Mouse (Mus musculus) left cerebral cortex, postnatal 25 days (tissue): ENCODE results near the gene Gdi2. TPM values are rescaled to one million over a fixed set of nuclear protein-coding genes. Genes with fewer than 3 reads are reported as not detected.

ENCODE experiments used
- DNase-seq, 2 experiments: peaks; one replicate each; pipeline ENCODE4 v3.0.0; 2022; ENCODE audit warnings: low spot score in 2 of 2, mixed read lengths in 1 of 2
- intact Hi-C: fragments of 180-260 bp; cut with DNase I; formaldehyde crosslinking; loops from one replicate; pipeline ENCODE4 v1.15.1; 2025
- total RNA-seq, 2 experiments: library from RNA; stranded (reverse); gene quantifications; 2 replicates each; pipeline ENCODE4 v1.2.3; 2021

Gdi2 gene
- total RNA-seq, 2 experiments from 2014 or later: 276 to 301 TPM

DNA sequence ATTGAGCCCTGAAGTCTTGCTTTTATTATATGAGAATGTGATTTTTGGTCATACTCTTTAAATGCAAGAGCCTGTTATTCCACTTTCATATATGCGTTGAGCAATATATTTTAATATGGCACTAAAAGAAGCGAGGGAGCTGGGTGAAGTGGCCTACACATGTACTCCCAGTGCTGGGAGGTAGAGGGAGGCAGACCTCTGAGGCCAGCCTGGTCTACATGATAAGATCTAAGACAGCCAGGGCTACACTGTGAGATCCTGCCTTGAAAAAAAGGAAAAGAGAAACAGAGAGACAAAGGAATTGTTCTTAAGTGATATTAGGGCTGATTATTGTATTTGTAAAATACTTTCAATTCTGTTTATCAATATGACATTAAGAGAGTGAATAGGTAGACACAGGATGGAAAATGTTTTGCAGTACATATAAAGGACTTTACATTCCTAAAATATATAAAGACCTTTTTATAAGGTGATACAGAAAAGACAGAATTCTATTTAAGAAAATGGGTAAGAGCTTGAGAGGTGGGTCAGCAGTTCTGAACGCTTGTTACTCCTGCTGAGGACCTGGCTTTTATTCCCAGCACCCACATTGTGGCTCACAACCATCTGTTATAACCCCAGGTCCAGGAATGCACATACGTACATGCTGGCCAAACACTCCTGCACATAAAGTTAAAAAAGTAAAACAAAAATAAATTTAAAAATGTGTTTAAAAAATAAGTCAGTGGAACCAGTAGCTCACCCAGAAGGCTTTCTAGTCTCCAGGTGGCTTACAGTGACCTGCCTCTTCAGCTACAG is 6.4 kb downstream of the Gdi2 start:
- intact Hi-C loops: no loop called here
- DNase-seq: no peak

DNA sequence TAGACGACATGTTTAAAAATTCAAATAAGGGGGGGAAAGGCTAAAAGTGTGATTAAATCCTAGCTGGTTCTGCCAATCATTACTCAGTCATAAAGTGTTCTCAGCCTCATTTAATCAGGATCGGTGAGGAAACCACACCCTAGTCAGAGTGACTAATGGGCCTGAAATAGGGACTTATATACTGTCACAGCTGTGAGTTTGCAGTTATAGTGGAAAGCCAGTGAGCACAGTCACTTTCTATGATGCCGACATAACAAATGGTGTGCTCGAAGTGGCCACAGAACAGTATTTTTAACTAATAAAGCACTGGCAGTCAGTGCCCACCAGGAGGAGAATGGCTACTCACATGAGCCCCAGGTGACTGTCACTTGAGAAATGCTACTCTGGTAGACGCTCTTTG is 7.1 kb downstream of the Gdi2 start:
- intact Hi-C loops: no loop called here
- DNase-seq: no peak

DNA sequence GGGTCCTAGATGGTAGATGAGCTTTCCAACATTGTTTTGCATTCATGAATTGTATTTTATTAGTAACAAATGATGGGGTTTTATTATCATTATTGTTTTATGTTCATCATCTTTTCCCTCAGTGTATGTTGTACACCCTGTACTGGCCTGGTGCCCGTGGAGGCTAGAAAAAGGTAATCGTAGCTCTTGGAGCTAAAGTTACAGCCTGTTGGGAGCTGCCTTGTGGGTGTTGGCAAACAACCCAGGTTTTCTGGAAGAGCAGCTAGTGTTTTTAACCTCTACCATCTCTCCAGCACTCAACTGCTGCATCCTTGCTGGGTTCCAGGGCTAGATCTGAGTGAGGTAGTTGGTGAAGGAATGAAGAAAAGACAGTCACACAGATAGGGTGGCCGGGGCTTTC is 9.5 kb downstream of the Gdi2 start:
- intact Hi-C loops: no loop called here
- no peak for DNase-seq

DNA sequence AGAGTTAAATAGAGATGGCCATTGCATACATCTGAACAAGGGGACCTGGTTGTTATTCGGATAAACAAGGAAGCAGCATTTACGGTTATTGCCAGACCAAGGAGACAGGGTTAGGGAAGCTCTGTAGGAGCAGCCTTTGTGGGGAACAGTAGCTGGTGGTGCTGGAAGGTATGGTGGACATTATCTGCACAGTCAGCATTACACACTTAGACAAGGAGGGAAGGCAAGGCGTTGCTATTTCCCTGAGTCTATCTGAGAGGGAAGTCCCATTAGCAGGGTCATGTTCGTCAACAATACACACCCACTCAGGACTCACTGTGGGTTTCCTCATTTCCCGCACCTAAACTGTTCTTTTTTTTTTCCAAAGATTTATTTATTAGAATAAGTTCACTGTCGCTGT is 10.0 kb downstream of the Gdi2 start:
- no peak for DNase-seq
- intact Hi-C loops: no loop called here

DNA sequence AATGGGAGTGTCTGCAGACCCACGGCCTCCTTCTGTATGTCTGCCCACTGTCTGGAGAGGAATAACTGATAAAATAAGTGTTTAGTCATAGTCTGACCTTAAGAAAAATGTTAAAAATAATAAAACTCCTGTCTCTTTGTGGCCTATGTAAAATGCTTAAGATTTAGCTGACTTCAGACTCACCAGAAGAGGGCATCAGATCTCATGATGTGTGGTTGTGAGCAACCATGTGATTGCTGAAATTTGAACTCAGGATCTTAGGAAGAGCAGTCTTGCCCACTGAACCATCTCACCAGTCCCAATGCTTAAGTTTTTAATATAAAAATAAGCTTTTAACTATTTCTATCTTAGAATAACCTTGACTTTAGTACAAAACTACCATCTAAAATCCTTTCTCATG is 25.3 kb downstream of the Gdi2 start:
- DNase-seq: no peak
- intact Hi-C loops: no loop called here

DNA sequence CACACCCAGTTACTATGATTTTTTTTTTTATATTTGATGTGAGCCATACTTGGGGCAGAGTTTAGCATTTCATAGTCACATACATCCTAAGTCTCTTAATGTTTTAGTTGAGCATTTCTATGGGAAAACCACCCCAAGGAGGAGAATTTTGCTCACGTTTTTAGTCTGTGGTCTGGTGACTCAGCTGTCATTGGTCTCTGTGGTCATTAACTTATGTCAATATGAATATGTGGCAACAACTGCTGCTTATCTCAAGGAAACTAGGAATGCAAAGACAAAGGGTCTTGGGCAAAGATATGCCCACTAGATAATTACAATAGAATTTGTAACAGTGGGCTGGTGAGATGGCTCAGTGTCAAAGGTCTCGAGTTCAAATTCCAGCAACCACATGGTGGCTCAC is 26.1 kb downstream of the Gdi2 start:
- intact Hi-C loops: no loop called here
- DNase-seq: no peak

DNA sequence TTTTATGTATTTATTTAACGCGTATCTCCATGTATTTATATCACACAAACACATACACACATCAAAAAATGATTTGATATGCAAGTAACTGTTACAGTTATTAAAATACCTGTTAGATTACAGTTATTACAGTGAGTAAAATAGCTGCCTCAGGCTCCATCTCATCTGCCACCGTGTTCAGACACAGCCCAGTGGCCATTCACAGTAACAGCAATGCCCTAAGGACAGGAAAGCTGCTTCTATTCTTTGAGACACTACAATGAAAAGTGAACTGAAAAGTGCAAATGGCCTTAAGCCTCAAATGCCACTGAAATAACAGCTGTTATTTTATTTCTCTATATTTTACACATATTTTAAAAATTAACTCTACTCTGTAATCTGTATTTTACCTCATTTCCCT is 52.9 kb downstream of the Gdi2 start:
- no peak for DNase-seq
- intact Hi-C loops: no loop called here

DNA sequence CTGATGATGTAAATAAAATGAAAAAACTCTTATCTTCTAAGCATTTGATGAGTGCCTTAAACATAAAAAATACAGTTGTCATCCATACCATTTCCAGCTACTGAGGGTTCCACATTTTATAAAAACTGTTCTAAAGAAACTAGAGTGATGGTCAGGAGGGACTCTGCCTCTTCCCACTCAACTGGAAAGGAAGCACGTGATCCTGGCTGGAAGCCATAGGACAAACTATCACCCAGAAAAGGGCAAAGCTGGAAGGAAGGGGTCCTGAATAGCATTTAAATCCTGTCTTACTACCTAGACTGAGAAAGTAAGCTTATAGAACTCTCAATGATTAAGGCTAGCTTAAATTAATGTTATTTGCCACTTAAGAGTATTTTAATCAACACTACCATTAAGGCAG is 56.4 kb downstream of the Gdi2 start:
- no peak for DNase-seq
- intact Hi-C loops: no loop called here

DNA sequence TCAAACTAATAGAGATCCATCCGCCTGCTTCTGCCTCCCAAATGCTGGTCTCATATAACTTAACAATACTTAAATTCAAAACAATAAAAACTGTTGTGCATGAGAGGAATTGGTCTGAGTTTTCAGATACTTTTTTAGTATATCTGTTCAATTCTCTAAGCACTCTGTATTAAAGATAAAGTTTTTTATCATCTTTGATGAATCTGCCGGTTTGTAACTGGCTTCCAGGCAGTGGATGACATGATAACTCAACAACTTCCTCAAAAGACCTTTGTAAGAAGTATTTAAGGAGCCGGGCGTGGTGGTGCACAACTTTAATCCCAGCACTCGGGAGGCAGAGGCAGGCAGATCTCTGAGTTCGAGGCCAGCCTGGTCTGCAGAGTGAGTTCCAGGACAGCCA is 58.4 kb downstream of the Gdi2 start:
- intact Hi-C loops: no loop called here

DNA sequence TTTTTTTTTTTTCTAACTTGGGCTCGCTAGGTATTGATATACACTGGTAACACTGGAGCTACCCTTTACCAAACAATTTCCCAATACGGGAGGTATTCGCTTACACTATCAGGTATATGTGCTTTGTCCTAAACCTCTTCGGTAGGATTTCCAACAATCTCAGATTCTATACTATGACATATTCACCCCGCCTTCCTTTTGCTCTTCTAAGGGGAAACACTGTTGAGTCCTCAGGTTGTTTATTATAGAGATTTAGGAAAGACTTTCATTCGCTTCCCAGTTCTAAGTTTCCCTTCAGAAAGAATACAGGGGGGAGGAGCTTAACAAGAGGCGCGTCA is 71.9 kb downstream of the Gdi2 start:
- intact Hi-C loops: no loop called here
- DNase-seq: no peak

More for the DNA sequence above, 58.4 kb downstream of the Gdi2 start:
- no peak for DNase-seq

DNA sequence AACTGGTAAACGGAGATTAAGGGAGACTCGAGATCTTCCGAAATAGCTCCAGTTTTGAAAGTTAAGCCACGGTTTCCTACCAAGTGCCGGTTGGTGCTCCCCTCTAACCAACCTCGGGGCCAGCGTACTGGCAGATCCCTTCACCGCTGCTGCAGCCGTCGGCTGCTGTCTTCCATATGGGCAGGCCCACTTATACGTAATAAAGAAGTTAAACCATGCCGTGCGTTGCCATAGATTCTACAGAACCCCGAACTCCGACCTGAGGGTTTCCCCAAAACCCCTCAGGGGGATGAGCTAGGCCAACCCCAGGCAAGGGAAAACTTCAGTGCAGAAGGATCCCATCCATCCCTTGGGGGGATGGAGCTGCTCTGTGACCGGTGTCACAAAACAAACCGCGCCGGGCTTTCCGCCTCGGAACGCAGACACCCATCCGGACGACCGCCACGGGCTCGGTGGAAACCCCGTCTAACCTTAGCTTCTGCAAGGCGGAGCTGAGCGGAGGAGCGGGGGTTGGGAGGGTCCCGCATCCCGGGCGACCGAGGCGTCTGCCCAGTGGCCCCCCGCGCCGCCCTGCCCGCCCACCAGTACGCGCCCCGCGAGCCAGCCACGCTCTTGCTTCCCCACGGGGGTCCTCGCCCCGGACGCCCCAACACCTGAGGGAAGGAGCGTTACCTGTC is 72.4 kb downstream of the Gdi2 start:
- DNase-seq: peak; percentile 10 to 22
- intact Hi-C loops: no loop called here

DNA sequence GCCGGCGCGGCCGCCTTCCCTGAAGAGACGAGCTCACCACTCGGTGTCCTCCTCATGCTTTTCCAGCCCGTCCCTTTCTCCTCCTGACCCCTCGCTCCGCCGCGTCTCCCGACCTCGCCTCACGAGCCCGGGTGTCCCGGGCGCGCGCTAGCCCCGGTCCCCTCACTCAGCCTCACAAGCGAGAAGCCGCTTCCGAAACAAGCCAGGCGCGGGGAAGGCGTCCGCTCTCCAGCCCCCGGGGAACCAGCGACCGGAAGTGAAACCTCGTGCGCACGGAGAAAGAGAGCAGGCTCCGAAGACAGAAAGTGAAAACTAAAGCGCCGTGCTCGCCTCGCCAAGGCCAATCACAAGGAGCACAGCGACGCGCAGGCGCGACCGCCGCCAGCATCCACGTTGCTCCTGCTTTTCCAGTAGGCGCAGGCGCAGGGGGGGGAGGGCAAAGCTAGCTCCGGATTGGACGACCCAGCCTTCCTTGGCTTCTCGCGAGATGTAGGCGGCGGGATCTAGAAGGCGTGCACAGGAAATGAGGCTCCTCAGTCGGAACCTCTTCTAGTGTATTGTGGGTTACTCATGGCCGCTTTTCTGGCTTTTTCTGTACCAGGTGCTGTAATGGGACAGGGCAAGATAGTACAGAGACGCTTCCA is 73.1 kb downstream of the Gdi2 start, which contains the start of gene Fam208b:
Fam208b (minus strand) TSS at position 314 of the 644 bp plus-strand sequence.
- intact Hi-C loops: loop anchor here (1.0 kb wide), 1 partner anchor 22 kb away; no protein-coding TSS in a partner anchor
- DNase-seq: peak; percentile 97 to 99

Other genes starting within 250 kb of the Gdi2 start
- gene Fam208b, start 73.0 kb downstream of the Gdi2 start, total RNA-seq: 10 to 100 TPM; 24.7 to 30.1 TPM
- 10 to 100 TPM; 39.3 to 40.5 TPM for gene Asb13, start 96.0 kb downstream of the Gdi2 start, total RNA-seq